Mouse (Mus musculus) Patski (cell line): ENCODE measurements around the gene Pus10. TPM values are rescaled to one million over a fixed set of nuclear protein-coding genes. Genes with fewer than 3 reads are reported as not detected.

Source experiments
- ATAC-seq: fragments of 100-300 bp; one replicate; pipeline ENCODE4 v1.8.0; 2021
- CTCF ChIA-PET: fragments of 350-600 bp; sonication (Branson Sonifier 250); formaldehyde crosslinking; loops from one replicate; lab custom pipeline; 2022; ENCODE audit warnings: inconsistent platforms; lab: Charles Lee
- POLR2A ChIA-PET: fragments of 350-600 bp; sonication (Branson Sonifier 250); formaldehyde crosslinking; loops from one replicate; lab custom pipeline; 2022; ENCODE audit warnings: antibody characterized with exemption, inconsistent platforms; lab: Charles Lee
- DNase-seq: peaks from one replicate; pipeline ENCODE4 v3.0.0-alpha.2; 2011; ENCODE audit warnings: low read depth, low spot score
- H3K27me3 ChIP-seq: fragments of 371-371 bp; one replicate; pipeline ENCODE4 v1.5.1; 2021
- CTCF ChIP-seq: fragments of 100-300 bp; IDR thresholded peaks from one replicate; pipeline ENCODE4 v1.5.1; 2021
- in situ Hi-C: fragments of 300-500 bp; cut with MboI; formaldehyde crosslinking; loops from 3 replicates; pipeline ENCODE4 v1.11.1; 2018; ENCODE audit warnings: low pct_unique_long_range_greater_than_20kb, mixed read lengths
- polyA plus RNA-seq: library from polyadenylated mRNA; unstranded; gene quantifications from one replicate; pipeline ENCODE4 v1.2.3, GENCODE M21; 2021

The Pus10 gene
- 20.5 TPM for polyA plus RNA-seq

DNA sequence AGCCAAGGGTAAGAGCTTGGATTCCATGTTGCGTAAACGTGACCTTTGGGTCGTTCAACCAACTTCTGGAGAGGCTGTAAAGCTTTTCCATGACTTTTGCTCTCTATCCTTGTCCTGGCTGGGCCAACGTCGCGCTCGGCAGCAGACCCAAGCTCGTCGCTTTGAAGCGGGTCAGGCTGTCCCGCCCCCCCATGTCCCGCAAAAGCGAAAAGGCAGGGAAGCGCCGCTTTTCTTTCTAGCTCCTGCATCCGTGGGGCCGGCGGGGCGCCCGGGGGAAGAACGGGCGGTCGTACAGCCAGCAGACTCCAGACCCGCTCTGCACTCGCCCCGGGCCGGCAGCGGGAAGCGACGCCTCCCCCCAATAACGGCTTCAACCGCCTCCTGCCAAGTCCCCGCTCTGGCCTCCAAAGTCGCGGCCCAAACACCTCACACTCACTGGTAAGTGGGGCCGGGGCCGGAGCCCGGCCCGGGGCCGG, at the start of gene Pus10:
Pus10 (plus strand) TSS at position 364 of the 476 bp plus-strand sequence.
- POLR2A ChIA-PET = interaction anchor here (0.8 to 1.1 kb wide), 3 partner anchors 8 to 104 kb away, joined by 3 read pairs; no protein-coding TSS in a partner anchor
- in situ Hi-C loops = no loop called here
- CTCF ChIA-PET = no interaction called here
- DNase-seq = no peak
- peak; percentile 51 for ATAC-seq
- TF ChIP-seq CTCF = no peak
- no peaks in the 10 kb centered on the region for H3K27me3 ChIP-seq

DNA sequence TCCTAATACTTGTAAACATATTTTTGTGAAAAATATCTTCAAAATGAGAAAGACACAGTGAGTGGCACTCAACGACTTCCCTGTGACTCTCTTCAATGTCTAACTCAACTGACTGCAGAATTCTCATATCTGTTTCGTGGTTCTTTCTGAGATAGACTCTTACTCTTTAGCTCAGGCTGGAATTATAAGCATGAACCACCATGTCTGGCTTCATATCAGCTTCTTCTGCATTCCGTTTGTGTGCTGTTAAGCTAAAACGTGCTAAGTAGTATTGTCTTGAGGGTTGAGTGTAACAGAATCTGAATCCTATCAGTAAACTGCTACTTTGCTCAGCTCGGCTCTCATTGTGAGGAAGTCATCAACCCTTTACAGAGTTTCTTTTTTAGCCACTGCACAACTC, 46.5 kb upstream of the Pus10 start:
- no peak for TF ChIP-seq CTCF
- ChIA-PET CTCF (interaction anchor here (0.8 to 1.1 kb wide), 2 partner anchors 12 to 33 kb away, joined by 3 read pairs; no protein-coding TSS in a partner anchor), POLR2A (no interaction called here)
- DNase-seq (no peak), ATAC-seq (no peak)
- in situ Hi-C loops = no loop called here
- no peaks in the 10 kb centered on the region for H3K27me3 ChIP-seq

DNA sequence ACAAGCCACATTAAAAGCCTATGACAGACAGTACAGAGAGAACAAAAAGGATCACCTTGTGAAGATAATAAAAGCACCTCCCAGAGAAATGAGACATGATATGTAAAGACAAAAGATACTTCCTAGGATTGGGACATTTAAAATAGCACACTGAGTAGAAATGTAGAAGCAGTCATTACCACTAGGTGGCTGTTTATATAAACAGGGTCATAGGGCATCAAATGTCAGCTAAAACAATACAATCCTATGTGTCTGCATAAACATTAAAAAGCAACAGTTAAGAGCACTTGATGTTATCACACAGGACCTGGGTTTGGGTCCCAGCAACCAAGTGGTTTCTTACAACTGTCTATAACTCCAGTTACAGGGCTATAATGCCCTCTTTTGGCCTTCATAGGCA, 34.8 kb upstream of the Pus10 start:
- ChIA-PET CTCF (interaction anchor here (1.2 to 1.4 kb wide), 3 partner anchors 15 to 37 kb away, joined by 3 to 4 read pairs (median 3); no protein-coding TSS in a partner anchor), POLR2A (no interaction called here)
- peak; percentile 27 for TF ChIP-seq CTCF
- DNase-seq = no peak
- no peaks in the 10 kb centered on the region for H3K27me3 ChIP-seq
- ATAC-seq = no peak
- in situ Hi-C loops = no loop called here

DNA sequence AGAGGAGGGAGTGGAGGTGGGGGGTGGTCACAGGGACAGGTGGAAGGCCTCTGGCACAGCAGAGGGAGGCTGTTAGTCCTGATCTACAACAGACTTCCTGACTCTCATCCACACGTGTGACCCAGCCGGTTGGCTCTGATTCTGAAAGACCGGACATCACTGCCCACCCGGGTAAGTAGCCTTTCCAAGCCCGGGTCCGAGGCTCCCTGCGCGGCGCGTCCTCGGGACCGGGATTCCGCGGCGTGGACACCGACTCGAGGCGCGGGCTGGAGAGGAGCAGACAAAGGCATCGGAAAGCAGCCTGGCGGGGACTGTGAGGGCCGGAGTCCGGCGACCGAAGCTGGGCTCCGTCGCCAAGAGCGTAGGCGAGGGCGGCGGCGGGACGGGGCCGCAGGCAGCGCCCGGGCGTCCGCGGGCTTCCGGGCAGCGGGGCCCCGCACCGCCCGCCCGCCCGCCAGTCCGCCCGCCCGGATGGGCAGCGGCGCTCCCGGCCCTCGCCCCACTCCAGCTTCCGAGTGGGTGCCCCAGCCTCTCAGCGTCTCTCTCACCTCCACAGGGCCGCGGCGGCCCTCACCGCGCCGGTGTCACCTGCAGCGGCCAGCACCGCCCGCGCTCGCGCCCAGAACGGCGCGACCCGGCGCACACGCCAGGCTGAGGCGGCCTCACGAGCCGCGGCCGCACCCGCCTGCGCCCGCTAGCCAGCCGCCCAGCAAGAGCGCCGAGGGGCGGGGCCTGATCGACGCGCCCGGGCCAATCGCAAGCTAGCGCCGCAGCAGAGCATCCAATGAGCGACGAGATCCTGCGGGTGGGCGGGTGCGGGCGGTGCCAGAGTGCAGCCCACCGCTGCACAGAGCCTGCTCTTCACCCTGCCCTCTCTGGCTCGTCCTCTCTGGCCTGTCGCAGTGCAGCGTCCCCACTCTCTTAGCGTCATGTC, 32.3 kb upstream of the Pus10 start, which contains the start of gene 0610010F05Rik:
0610010F05Rik (minus strand) TSS at position 695 of the 934 bp plus-strand sequence.
- no peaks in the 10 kb centered on the region for H3K27me3 ChIP-seq
- ChIA-PET POLR2A (interaction anchor here (0.9 to 1.1 kb wide), 2 partner anchors 12 to 28 kb away, joined by 3 to 4 read pairs; no protein-coding TSS in a partner anchor), CTCF (interaction anchor here (1.2 kb wide), 1 partner anchor 11 kb away, joined by 3 read pairs; no protein-coding TSS in a partner anchor)
- in situ Hi-C loops = no loop called here
- DNase-seq (peak; percentile 38), ATAC-seq (peak; percentile 100)
- TF ChIP-seq CTCF = no peak

DNA sequence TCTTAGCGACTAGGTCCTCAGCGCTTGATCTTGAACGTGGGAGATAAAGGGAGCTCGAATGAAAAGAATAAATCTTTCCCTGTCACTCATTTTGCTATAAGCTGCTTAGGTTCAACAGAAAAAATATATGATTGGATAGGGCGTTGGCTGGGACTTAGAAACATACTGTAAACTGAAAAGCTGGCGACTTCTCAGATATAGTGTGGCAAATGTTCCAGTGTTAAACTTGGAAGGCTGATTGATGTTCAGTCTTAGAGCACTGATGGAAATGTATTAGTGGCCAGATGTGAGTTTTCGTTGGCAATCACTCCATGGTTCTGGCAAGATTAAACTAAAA, 31.6 kb upstream of the Pus10 start:
- ATAC-seq (peak; percentile 21), DNase-seq (no peak)
- ChIA-PET CTCF (interaction anchor here (1.2 kb wide), 1 partner anchor 10 kb away, joined by 3 read pairs; no protein-coding TSS in a partner anchor), POLR2A (interaction anchor here (0.9 to 1.1 kb wide), 2 partner anchors 13 to 27 kb away, joined by 3 to 4 read pairs; no protein-coding TSS in a partner anchor)
- TF ChIP-seq CTCF = no peak
- in situ Hi-C loops = no loop called here
- no peaks in the 10 kb centered on the region for H3K27me3 ChIP-seq

DNA sequence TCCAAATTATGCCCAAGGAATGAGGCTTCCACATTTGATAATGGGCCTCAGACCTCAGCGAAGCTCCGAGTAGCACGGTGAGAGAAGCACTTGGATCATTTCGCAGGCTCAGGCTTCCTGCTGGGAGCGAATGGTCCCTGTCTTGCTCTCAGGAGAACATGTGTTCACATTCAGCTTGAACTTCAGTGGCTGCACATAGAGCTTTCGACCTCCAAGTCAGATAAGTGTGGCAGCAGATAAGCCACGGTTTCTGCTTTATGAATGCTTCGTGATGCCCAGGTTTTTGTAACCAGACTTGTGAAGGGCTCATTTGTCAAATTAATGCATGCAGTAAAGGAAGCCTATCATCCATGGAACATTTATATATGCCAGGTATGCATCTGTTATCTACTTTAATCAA, 30.9 kb upstream of the Pus10 start:
- ATAC-seq = no peak
- in situ Hi-C loops = no loop called here
- no peaks in the 10 kb centered on the region for H3K27me3 ChIP-seq

DNA sequence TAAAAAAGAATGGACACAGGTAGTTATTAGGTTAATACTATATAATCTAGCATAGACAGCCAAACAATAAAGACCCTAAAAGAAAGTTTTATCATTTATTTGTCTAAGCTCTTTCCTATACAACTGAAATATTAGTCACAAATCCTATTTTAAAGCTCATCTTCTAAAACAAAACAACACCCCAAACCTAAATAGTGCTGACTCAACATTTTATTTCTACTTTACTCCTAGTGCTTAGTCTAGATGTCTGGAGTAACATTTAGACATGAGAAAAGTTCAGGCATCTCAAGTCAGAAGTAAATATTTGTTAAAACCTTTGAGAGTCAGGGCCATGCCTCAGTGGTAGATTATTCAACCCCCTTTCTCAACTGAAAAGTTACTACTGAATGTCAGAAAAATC, 18.0 kb upstream of the Pus10 start:
- DNase-seq (no peak), ATAC-seq (no peak)
- POLR2A ChIA-PET = no interaction called here
- no peaks in the 10 kb centered on the region for H3K27me3 ChIP-seq
- CTCF ChIA-PET = interaction anchor here (1.4 to 1.5 kb wide), 2 partner anchors 10 to 12 kb away, joined by 3 to 5 read pairs; no protein-coding TSS in a partner anchor
- no peak for TF ChIP-seq CTCF
- in situ Hi-C loops = no loop called here

More for the DNA sequence above, 30.9 kb upstream of the Pus10 start:
- DNase-seq = no peak
- ChIA-PET POLR2A (no interaction called here), CTCF (interaction anchor here (1.2 kb wide), 1 partner anchor 9 kb away, joined by 3 read pairs; no protein-coding TSS in a partner anchor)
- no peak for TF ChIP-seq CTCF

DNA sequence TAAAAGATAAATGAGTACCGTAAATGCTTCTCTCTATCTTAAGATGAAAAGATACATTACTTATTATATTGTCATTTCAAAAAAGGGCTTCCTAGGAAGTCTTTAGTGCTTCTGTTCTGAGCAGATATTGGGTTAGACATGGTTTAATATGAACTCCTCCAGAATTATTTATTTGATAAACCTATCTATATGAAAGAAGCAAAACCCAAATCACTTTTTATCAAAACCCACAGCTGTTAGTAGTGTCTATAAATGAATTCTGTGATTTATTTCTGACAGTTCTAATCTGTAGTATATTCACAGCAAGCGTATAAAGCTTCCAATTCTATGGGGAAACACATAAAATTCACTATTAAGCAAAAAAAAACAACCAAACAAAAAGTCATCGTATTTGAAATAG, 17.6 kb upstream of the Pus10 start:
- no peak for TF ChIP-seq CTCF
- in situ Hi-C loops = no loop called here
- ATAC-seq (no peak), DNase-seq (no peak)
- ChIA-PET CTCF (interaction anchor here (1.5 kb wide), 1 partner anchor 12 kb away, joined by 5 read pairs; no protein-coding TSS in a partner anchor), POLR2A (no interaction called here)
- H3K27me3 ChIP-seq = no peaks in the 10 kb centered on the region

DNA sequence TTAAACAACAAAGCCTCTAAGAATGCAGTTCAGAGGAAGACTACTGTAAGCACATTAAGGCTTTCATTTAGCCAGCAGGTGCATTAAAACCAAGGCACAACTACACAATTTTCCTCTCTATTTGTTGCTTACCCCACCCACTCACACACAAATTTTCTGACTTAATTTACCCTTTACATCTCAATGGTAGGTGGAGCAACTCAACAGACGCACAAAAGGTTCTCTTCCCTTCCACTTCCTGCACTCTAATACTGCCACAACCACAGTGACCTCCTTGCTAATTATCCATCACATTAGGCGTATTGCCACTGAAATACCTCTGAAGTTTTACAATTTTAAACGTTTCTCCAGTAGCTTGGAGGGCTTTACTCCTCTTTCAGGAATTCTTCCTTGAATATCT, 11.8 kb upstream of the Pus10 start:
- POLR2A ChIA-PET = interaction anchor here (0.7 kb wide), 1 partner anchor 228 kb away, joined by 3 read pairs; no protein-coding TSS in a partner anchor
- no peak for DNase-seq

DNA sequence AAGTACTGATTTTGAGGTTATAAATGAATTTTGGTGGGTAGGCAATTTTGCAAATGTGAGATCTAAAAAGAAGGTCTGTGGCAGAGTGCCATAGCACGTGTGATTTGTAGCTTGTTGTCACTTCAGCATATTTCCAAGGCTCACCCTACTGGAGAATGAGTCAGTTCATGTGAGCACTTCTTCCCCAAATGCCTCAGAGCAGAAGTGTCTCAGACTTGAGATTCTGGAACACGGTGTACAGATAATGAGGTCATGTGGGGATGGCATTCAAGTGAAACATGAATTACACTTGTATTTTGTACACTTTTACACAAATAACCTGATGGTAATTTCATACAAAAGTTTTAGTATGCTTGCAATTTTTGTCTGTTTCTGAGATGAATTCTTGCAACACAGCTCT, 7.7 kb upstream of the Pus10 start:
- ATAC-seq = no peak
- no peaks in the 10 kb centered on the region for H3K27me3 ChIP-seq
- in situ Hi-C loops = no loop called here
- no peak for DNase-seq
- TF ChIP-seq CTCF = no peak
- ChIA-PET CTCF (interaction anchor here (0.7 kb wide), 1 partner anchor 11 kb away, joined by 3 read pairs; no protein-coding TSS in a partner anchor), POLR2A (interaction anchor here (1.3 to 1.6 kb wide), 2 partner anchors 8 to 12 kb away, joined by 3 read pairs; partner anchors contain the start of genes Pex13 and Pus10)

More for the DNA sequence above, 11.8 kb upstream of the Pus10 start:
- in situ Hi-C loops = no loop called here
- CTCF ChIA-PET = no interaction called here
- no peaks in the 10 kb centered on the region for H3K27me3 ChIP-seq
- no peak for ATAC-seq
- TF ChIP-seq CTCF = no peak
